Mouse (Mus musculus) heart, postnatal 25 days (tissue): ENCODE measurements around the gene Tmem109. TPM values are rescaled to one million over a fixed set of nuclear protein-coding genes. Genes with fewer than 3 reads are reported as not detected.

Experiments used
- DNase-seq: peaks from one replicate; pipeline ENCODE4 v3.0.0; 2022; ENCODE audit warnings: low spot score
- intact Hi-C: fragments of 180-260 bp; cut with DNase I; formaldehyde crosslinking; loops from one replicate; pipeline ENCODE4 v1.15.1; 2025
- total RNA-seq, 2 experiments: library from RNA; stranded (reverse); gene quantifications; 2 replicates each; pipeline ENCODE4 v1.2.3; 2021

The Tmem109 gene
- total RNA-seq, 2 experiments from 2014 or later, result 82.8 to 87.8 TPM

DNA sequence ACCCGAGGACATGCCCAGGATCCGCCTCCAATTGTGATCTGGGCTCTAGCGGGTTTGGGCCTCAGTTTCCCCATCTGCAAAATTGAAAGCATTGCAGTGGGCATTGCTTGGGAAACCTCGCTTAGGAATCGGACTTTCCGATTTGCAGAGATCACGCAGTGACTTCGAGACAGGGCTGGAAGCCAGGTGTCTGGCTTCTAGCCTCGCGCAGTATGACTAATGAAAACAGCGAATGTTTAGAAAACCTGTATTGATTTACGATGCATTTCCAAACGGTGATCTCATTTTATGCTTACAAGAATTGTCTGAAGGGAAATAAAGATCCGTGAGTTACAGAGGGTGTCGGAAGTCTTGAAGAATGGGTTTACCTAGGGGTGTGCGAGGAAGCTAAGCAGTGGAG is 13.9 kb upstream of the Tmem109 start:
- intact Hi-C loops, result loop anchor here (1.0 to 2.0 kb wide), 2 partner anchors 15 to 54 kb away; partner anchors contain the start of gene Ccdc86
- DNase-seq, result no peak

DNA sequence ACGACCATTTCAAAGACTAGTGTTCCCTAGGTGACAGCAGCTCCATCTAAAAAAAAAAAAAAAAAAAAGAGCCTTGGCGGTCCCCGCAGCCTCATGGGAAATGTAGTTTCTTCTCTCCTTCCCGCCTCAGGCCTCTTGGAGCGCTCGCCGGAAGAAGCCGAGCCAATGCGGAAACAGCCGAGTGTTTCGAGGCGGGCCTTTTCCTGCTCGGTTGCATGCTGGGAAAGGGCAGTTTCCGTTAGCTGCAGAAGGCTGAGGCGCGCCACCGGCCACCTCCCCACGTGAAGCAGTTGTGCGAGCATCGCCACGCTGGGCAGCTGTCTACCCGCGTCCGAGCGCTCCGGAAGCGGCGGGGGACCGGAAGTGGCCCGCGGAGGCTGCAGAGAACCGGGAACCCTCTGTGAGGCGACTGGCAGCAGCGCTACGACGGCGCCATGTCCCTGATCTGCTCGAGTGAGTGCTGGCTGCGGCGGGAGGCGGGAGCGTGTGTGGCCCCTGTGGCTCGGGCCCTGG is 13.3 kb upstream of the Tmem109 start, which contains the start of gene Prpf19:
Gene Prpf19, plus strand, starts transcription at position 216 of the 513 bp plus-strand sequence.
- intact Hi-C loops, result loop anchor here (2.0 kb wide), 1 partner anchor 14 kb away; no protein-coding TSS in a partner anchor

DNA sequence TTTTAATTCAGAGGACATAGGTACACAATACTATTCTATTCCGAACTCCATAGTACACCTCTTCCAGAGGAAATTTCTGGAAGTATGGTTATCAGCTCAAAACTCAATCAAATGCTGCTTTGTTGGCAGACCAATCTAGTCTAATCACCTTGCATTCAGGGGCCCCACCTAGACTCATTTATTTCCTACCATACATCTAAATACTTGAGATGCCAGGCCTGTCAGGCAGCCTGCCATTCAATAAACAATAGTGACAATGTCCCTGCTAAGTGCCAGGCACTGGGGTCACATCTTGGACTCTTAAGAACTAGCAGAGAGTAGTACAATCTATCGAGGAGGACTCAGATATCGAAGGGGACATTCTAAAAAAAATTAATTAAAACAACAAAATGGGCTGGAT is 10.4 kb upstream of the Tmem109 start:
- no peak for DNase-seq
- intact Hi-C loops, result no loop called here

More for the DNA sequence above, 13.3 kb upstream of the Tmem109 start, which contains the start of gene Prpf19:
- peak; percentile 95 for DNase-seq

DNA sequence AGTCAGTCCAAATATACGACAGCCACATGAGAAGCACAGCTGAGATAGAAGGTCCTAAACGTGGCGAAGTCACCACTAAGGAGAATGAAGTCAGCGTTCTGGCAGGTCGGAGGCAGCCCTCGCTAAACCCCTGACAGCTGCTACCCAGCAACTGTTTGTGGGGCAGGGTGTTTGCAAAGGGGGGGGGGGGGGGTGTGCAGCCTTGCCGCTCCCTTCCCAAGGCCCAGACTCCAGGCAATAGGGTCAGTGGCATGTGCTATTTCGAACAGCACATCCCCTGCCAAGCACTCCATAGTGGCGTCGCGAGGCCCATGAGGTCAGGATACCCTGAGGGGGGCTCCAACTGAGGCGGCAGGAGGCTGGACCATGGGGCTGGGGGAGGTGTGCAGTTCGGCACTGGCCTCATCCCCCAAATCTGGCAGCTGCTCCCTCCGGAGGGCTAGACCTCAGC is 801 bp downstream of the Tmem109 start:
- intact Hi-C loops, result loop anchor here (2.0 kb wide), 1 partner anchor 14 kb away; the partner anchor contains the start of gene Prpf19
- no peak for DNase-seq

DNA sequence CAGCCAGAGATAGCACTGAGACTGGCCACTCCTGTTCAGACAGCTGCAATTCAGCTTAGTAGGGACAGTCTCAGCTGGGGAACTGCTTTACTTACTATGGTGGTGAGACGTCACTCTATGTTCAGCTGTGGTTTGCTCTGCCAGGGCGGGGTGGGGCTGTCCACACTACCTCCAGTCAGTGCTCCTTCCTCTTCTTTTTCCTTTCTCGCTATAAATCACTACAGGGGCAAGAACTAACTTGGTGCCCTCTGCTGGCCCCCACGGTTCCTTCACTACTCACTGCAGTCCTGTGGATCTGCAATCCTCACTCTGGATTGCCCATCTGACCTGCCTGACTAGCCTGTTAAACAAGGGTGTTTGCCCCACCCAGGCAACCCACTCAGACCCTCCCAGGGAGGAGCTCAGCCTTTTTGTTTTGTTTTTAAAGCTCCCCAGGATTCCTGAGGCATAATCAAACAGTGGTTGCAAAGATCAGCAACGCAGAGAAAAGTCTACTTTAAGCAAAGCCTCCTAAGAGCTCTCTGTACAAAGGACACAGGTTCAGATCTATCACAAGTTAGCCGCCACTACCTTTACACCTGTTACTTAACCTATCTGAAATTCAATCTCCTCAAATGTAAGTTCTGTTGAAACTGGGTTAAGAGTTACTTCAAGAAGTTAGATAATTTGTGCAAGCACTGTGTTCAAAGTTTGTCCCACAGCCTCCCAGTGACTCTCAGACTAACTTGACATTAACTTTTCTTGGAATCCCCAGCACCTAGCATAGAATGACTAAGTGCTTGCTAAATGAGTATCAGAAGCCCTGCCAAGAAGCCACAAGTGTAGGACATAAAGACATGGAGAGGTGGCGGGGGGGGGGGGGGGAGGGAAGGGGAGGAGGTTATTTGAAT is 1.5 kb downstream of the Tmem109 start:
- peak; percentile 36 for DNase-seq
- intact Hi-C loops, result loop anchor here (2.0 kb wide), 1 partner anchor 14 kb away; the partner anchor contains the start of gene Prpf19

DNA sequence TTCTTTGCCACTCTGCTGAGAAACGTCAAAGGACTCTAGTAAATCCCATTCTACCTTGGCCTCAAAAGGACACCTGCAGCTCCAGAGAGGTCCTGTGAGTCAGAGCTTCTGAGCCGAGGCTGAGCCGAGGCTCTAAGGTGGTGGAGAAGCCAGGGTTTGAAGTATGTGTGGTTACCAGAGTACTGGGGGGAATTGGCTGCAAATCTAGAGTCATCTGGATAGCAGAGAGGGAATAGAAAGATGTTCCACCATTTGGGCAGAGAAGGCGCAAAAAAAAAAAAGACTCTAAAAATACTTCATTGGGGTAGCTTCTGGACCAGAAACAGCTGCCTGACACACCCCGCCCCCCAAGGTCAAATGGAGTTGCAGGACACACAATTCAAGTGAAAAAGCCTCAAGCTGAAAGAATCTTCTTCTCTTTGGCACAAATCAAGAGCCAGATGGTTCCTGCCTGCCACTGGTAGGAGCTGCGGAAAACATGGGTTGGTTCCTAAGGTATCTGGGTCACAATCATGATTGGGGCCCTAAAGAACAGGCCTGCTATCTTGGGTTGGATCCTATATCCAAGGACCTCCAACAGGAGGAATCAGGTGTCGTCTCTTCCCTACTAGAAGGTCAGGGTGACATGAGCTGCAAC is 3.5 kb downstream of the Tmem109 start:
- no peak for DNase-seq
- intact Hi-C loops, result loop anchor here (2.0 kb wide), 1 partner anchor 168 kb away; no protein-coding TSS in a partner anchor

DNA sequence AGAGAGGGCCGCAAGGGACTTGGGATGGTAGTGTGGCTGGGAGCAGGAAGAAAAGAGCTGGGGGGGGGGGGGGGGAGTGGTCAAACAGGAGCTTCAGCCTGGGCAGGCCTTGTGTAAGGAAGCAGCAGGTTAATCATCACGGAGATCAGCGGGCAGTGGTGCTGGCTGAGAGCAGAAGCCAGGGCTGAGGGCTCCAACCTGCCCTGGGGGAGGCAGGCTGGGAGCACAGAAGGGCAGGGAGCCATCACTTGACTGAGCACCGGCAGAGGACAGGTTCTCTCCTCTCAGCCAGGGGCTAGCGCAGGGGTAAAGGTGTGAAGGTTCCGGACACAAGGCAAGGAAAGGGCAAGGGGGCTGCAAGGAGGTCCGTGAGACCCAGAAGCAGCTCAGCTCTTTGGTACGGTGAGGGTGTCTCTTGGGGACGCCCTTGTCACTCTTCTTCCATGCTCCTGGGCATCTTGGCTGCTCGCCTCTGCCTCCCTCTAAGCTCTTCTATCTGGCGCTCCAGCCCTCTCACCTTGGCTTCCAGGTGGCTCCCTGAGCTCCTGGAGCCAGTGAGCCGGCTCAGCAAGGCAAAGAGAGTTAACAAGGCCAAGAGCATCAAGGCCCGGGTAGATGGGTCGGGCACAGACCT is 10.4 kb downstream of the Tmem109 start:
- DNase-seq, result no peak
- intact Hi-C loops, result no loop called here

DNA sequence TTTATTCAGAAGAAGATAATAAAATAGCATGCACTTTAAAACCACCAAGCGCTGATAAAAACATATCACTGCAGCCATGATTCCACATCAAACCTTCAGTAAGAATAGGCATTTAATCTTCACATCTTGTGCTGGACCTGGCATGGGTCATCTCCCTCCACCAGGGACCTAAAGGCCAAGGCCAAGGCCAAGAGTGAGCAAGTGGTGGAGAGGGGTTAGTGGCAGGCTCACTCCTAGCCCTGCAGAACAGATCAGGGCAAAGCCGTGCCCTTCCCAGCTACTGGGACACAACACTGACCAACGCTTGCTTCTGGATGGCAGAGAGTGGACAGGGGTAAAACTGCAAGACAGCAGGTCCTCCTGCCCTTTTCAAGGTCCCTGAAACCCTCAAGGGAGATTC is 11.1 kb downstream of the Tmem109 start:
- intact Hi-C loops, result no loop called here
- DNase-seq, result no peak

DNA sequence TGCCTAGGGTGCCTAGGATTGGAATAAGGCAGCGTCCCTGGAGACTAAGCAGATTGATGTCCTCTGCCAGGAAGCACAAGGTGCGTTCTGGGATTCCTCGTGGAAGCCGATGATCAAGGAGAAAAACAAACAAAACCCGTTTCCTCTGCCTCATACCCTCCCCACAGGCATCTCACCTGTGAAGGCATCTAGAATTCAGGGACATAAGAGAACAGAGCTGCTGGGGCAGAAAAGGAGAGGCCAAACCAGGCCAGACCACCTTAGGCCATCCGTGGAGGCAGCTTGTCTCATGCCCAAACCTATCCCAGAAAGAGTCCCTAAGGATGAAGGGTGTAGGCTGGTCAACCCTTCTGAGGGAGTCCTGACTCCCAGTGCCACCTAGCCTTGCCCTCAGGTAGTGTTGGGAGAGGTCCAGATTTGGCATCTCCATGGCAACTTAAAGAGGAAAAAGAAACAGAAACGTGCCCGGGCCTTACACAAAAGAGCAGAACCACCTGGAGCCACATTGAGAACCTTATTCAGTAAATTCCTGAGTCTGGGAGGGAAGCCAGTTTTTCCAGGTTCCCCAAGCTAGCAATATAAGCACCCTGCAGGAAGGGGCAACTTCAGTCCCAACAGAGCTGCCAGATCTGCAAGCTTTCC is 11.8 kb downstream of the Tmem109 start, which contains the start of gene Tmem132a:
Gene Tmem132a, minus strand, starts transcription at position 55 of the 642 bp plus-strand sequence.
- intact Hi-C loops, result no loop called here
- no peak for DNase-seq

DNA sequence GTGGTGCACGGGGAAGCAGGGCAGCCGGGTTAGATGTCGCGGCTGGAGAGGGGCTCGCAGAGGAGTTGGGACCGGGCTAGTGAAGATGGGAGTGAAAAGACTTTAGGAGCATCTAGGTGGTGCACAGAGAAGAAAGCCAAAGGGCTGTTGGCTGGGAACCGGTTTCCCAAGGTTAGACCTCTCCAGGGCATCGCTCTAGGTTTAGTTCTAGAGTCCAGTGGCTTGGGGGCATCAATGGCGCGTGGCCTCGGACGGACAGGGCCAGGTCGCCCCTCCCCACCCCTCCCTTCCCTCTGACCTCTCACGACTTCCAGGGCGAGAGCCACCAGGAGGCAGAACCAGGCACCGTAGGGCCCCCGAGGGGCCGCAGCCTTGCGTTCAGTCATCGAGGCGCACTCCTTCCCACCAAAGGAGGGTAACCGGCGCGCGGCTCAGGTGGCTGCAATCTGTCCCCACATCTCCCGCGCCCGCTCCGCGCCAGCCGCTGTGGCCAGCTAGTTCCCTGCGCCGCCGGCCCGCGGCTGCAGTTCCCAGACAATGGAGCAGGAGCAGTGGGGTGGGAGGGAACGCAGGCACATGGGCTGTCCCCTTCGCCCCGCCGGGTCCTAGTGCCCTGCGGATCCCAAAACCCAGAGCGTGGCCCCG is 12.4 kb downstream of the Tmem109 start:
- DNase-seq, result peak; percentile 55
- intact Hi-C loops, result no loop called here

DNA sequence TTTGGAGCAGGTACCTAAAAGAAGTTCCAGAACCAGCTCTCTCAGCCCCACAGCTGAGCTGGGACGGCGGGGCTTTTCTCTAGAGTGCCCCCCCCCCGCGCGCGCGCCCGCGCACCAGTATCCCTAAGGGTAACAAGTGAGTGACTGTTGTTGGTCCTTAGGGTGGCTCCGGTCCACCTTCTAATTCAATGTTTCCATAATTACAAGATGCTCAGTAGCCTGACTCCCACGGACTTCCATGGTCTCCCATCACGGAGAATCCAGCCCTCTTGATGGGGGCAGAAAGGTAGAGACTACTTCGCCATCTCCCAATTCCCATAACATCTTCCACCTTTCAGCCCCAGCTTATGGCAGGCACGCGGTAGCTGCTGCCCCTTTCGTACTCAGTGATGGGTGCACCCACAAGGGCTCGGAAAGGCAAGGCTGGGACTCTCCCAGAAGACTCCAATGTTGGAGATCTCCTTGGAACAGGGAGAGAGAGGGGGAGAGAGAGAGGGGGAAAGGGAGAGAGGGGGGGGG is 13.1 kb downstream of the Tmem109 start:
- intact Hi-C loops, result no loop called here
- no peak for DNase-seq

DNA sequence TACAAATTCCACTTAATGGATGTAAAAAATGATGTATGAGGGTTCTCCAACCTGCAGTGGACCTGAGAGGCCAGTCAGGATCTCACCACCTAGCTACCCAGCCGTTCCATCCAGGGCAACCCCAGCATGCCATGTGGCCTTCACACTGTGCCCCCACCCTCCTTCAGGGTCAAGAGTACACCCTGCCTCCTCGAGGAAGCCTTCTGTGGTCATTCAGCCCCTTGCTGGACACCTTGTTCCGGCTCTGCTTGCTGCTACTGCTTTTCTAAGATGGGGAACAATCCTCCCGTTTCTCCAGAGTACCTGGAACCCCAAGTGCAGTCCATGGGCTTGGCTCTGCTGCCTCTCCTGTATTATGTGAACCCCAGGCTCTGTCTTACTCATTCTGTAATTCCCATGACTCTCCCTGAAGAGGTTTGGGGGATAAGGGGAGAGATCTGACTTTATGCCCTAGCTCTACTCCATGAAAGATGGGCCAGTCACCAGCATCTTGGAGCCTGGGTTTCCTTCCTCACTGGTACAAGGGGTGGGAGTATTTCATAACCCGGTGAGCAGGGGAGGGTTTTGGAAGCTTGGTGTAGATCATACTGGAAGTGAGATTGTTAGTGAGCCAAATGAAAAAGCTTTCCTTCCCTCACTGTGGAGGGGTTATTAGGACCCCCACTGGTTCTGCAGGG is 13.7 kb downstream of the Tmem109 start:
- intact Hi-C loops, result no loop called here

DNA sequence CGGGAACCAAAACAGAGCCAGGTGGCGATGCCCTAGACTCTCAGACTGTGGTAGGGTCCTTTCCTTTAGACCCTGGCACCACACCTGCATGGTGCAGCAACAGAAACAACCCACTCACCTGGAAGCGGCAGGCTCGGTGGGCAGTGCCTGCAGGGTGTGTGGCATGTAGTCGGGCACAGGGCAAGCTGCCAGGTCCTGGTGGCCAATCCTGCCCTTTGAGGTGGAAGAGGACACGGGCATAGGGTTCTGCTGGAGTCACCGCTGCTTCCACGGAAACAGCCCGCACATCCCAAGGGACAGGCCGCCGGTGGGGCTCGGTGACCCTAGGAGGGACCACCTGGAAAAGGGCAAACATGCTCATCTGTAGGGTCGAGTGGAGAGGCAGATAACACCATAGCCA is 15.4 kb downstream of the Tmem109 start:
- intact Hi-C loops, result no loop called here
- DNase-seq, result no peak

More for the DNA sequence above, 13.7 kb downstream of the Tmem109 start:
- no peak for DNase-seq

DNA sequence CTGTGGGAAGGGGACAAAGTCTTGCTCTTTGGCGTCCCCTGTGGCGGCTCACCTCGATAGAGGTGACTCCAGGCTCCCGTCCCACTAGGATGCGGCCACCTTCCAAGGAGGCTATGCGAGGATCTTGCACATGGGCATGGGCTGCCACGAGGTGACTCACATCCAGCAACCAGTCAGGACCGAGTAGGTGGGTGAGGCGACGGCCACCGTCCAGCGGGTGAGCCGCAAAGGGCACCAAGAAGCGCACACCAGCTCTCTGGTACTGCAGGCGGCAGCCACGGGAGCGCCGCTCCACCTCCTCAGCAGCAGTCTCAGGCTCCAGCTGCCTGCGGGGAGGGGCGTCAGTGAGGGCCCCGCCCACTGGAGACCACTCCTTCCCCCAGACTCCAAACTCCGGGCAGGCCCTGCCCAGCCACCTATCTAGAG is 21.7 kb downstream of the Tmem109 start:
- intact Hi-C loops, result no loop called here
- DNase-seq, result no peak

DNA sequence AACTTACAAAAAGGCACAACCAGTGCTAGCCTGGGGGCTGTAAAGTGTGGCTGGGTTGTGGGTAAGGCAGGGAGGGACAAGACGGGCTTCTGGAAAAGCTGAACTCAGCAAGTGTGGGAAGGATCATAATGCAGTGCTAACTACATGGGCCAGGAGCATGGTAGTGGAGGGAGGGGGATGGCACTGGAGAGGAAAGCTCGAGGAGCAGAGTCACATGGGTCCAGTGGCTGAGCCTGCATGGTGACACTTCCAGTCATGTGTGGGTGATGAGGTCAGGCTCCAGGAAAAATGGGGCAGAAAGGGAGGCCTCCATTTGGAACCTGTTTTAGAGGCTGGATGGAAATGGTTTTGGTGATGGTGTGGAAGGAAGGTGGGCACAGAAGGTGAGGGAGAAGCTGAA is 25.3 kb downstream of the Tmem109 start:
- no peak for DNase-seq
- intact Hi-C loops, result no loop called here

DNA sequence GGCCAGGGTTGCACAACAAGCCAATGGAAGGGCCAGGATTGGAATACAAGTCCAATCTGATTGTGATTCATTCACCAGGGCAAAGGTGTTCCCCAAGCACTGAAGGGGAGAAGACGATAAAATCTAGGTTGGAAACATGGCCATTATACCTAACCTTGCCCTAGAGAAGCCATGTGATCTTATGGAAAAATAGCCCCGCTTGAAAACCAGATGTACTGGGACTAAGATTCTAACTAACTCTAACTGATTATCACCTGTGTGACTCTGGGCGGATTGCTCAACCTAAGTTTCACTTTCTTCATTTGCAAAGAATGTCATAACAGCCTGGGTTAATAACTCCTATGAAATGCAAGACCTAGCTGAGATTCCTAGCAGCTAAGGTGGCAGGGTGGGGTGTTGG is 26.4 kb downstream of the Tmem109 start:
- no peak for DNase-seq
- intact Hi-C loops, result no loop called here

DNA sequence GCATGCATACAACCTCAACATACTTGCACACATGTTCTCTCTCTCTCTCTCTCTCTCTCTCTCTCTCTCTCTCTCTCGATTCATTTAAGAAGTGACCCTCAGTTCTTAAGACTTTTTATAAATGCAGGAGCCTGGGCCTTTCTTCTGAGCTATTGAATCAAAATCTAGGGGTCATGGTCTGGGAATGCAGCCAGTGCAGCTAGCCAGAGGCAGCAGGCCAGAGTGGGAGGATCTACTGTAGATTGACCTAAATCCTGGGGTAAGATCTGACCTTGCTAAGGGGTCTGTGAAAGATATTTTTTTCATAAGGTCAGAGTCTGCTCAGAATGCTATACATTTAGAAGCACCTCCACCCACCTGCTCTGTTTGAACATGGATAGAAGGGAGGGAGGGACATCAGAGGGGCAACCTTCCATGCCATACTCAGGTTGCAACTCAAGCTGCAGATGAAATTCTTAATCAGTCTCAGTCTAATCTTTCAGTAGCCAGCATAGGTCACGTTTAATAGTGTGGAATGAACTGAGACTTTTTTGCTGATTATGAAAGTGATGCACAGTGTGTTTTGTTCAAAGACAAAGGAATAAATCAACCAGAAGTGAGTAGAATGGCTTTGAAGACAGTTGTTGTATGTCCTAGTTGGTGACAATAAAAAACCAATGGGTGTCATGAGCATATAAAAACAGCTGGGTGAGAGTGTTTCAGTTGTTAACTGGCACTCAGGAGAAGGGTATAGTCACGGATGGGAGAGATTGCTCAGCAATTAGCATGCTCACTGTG is 34.3 kb downstream of the Tmem109 start:
- DNase-seq, result no peak
- intact Hi-C loops, result no loop called here
